Mouse (Mus musculus) forebrain, postnatal 0 days (tissue): Measurements from ENCODE around the gene Kcnk6. TPM values are rescaled to one million over a fixed set of nuclear protein-coding genes. Genes with fewer than 3 reads are reported as not detected.

Experiments
- ATAC-seq: fragments of 200-750 bp; cut with Nextera tagmentation; 2 replicates; pipeline ENCODE4 v1.8.0; 2017; ENCODE audit warnings: mild to moderate bottlenecking, moderate library complexity
- DNase-seq: peaks from one replicate; pipeline ENCODE4 v3.0.0-alpha.2; 2015
- H3K27ac ChIP-seq: fragments of 300-500 bp; sonication (generic); 2 replicates; pipeline ENCODE4 v1.5.1; 2014; ENCODE audit warnings: low read depth, mild to moderate bottlenecking, antibody characterized with exemption, low read length, moderate library complexity, mixed read lengths
- H3K27me3 ChIP-seq: fragments of 300-500 bp; sonication (generic); 2 replicates; pipeline ENCODE4 v1.6.1; 2014; ENCODE audit warnings: mild to moderate bottlenecking, low read length, mixed read lengths; ENCODE audit not compliant: insufficient read depth
- H3K36me3 ChIP-seq: fragments of 300-500 bp; sonication (generic); 2 replicates; pipeline ENCODE4 v1.6.1; 2014; ENCODE audit warnings: mild to moderate bottlenecking, moderate library complexity; ENCODE audit not compliant: insufficient read depth
- H3K4me1 ChIP-seq: fragments of 300-500 bp; sonication (generic); 2 replicates; pipeline ENCODE4 v1.6.1; 2014; ENCODE audit warnings: antibody characterized with exemption; ENCODE audit not compliant: insufficient read depth
- H3K4me2 ChIP-seq: fragments of 300-500 bp; sonication (generic); 2 replicates; pipeline ENCODE4 v1.6.1; 2014; ENCODE audit warnings: low read depth, mild to moderate bottlenecking, moderate library complexity
- H3K4me3 ChIP-seq: fragments of 300-500 bp; sonication (generic); 2 replicates; pipeline ENCODE4 v1.5.1; 2014; ENCODE audit warnings: low read depth, low read length, mixed read lengths
- H3K9ac ChIP-seq: fragments of 300-500 bp; sonication (generic); 2 replicates; pipeline ENCODE4 v1.6.1; 2014; ENCODE audit warnings: mild to moderate bottlenecking
- H3K9me3 ChIP-seq: fragments of 300-500 bp; sonication (generic); 2 replicates; pipeline ENCODE4 v1.6.1; 2016; ENCODE audit warnings: low read length
- CTCF ChIP-seq: sonication (generic); IDR thresholded peaks from 2 replicates; pipeline ENCODE4 v1.5.1; 2016; ENCODE audit warnings: antibody characterized with exemption, control low read depth, low read depth
- WGBS: fragments of 180-500 bp; shearing (Covaris S2); extraction: QIAGEN DNeasy Blood & Tissue Kit; methylation state at CpG from one replicate; pipeline ENCODE4 v1.1.7; 2014; 5-methylcytosine and 5-hydroxymethylcytosine counted together
- polyA plus RNA-seq: library from polyadenylated mRNA; unstranded; fragments of >200 nt; fragmentation: Nextera tagmentation; extraction: Ambion mirVana; gene quantifications from 2 replicates; pipeline ENCODE4 v1.2.1, GENCODE M21; 2015
- total RNA-seq: library from RNA; depleted of rRNA; stranded (reverse); fragments of >200 nt; gene quantifications from 2 replicates; pipeline ENCODE4 v1.2.3, GENCODE M21; 2014

Kcnk6 gene
- total and polyA plus RNA-seq, 2 experiments from 2014 or later, result 0.97 to 1.7 TPM

GRCm38 (mm10) chr7:29259781-29260730 lies 27.7 kb upstream of the Kcnk6 start:
- DNase-seq (no peak), ATAC-seq (peak; percentile 45)
- Histone ChIP-seq H3K4me1 (no peaks in the 10 kb centered on the region), H3K27ac (no peak overlapping the region), H3K4me3 (no peak overlapping the region), H3K27me3 (no peaks in the 10 kb centered on the region), H3K9ac (no peak overlapping the region), H3K4me2 (no peak overlapping the region), H3K36me3 (no peaks in the 10 kb centered on the region), H3K9me3 (no peaks in the 10 kb centered on the region)
- 71% methylated on average over 10 of the region's 10 CpGs for WGBS
- no peak for TF ChIP-seq CTCF

- ATAC-seq (no peak), DNase-seq (no peak)
- Histone ChIP-seq H3K36me3 (no peaks in the 10 kb centered on the region), H3K27me3 (no peaks in the 10 kb centered on the region), H3K4me3 (no peak overlapping the region), H3K4me1 (no peaks in the 10 kb centered on the region), H3K9me3 (no peaks in the 10 kb centered on the region), H3K27ac (no peak overlapping the region), H3K9ac (no peak overlapping the region), H3K4me2 (no peak overlapping the region)
- TF ChIP-seq CTCF, result no peak
- 89% methylated on average over 1 of the region's 1 CpGs for WGBS
Measured at GRCm38 (mm10) chr7:29257368-29257767, 25.1 kb upstream of the Kcnk6 start.

GRCm38 (mm10) chr7:29255875-29256274 lies 23.6 kb upstream of the Kcnk6 start:
- no peak for ATAC-seq
- no peaks in the 10 kb centered on the region for H3K9me3 ChIP-seq
- no peaks in the 10 kb centered on the region for H3K36me3 ChIP-seq
- H3K27me3 ChIP-seq, result no peaks in the 10 kb centered on the region
- H3K4me2 ChIP-seq, result no peak overlapping the region
- no peak overlapping the region for H3K4me3 ChIP-seq
- WGBS, result 82% methylated on average over 4 of the region's 4 CpGs
- no peak overlapping the region for H3K9ac ChIP-seq
- no peak overlapping the region for H3K27ac ChIP-seq
- DNase-seq, result no peak
- no peaks in the 10 kb centered on the region for H3K4me1 ChIP-seq
- no peak for TF ChIP-seq CTCF

- no peak for ATAC-seq
- Histone ChIP-seq H3K4me1 (no peaks in the 10 kb centered on the region), H3K9me3 (no peaks in the 10 kb centered on the region), H3K4me2 (no peak overlapping the region), H3K27me3 (no peaks in the 10 kb centered on the region; the same call in 1 of the 2 replicates), H3K27ac (no peak overlapping the region), H3K36me3 (no peaks in the 10 kb centered on the region), H3K9ac (no peak overlapping the region), H3K4me3 (no peak overlapping the region)
- DNase-seq, result no peak
- no peak for TF ChIP-seq CTCF
- whole genome bisulfite sequencing, result 58% methylated on average over 5 of the region's 5 CpGs
Measured at GRCm38 (mm10) chr7:29253842-29254241, 21.5 kb upstream of the Kcnk6 start.

GRCm38 (mm10) chr7:29251166-29251565 lies 18.9 kb upstream of the Kcnk6 start:
- Histone ChIP-seq H3K9me3 (no peaks in the 10 kb centered on the region), H3K27ac (no peak overlapping the region), H3K27me3 (no peaks in the 10 kb centered on the region; the same call in 1 of the 2 replicates), H3K4me1 (no peaks in the 10 kb centered on the region), H3K36me3 (peaks cover 6% of the 10 kb centered on the region; the same call in 1 of the 2 replicates), H3K4me3 (no peak overlapping the region), H3K4me2 (no peak overlapping the region), H3K9ac (no peak overlapping the region)
- ATAC-seq (no peak), DNase-seq (no peak)
- no peak for TF ChIP-seq CTCF
- WGBS, result 85% methylated on average over 3 of the region's 3 CpGs

- no peak for DNase-seq
- Histone ChIP-seq H3K9me3 (no peaks in the 10 kb centered on the region), H3K4me1 (no peaks in the 10 kb centered on the region), H3K36me3 (peaks cover 14% of the 10 kb centered on the region; the same call in 1 of the 2 replicates), H3K4me3 (no peak within 1 kb of the TSS), H3K9ac (no peak within 1 kb of the TSS), H3K27ac (no peak within 1 kb of the TSS), H3K4me2 (peak within 1 kb of the TSS; percentile 22; the same call in 1 of the 2 replicates), H3K27me3 (no peaks in the 10 kb centered on the region; the same call in 1 of the 2 replicates)
- ATAC-seq, result no peak
- 28% methylated on average over 20 of the region's 20 CpGs for WGBS
- TF ChIP-seq CTCF, result no peak
Measured at GRCm38 (mm10) chr7:29248261-29248841, 16.0 kb upstream of the Kcnk6 start, which contains the start of gene 2200002D01Rik. 2200002D01Rik (minus strand) TSS chr7:29248466.

- H3K9ac ChIP-seq, result no peak overlapping the region
- H3K27ac ChIP-seq, result no peak overlapping the region
- TF ChIP-seq CTCF, result no peak
- DNase-seq (no peak), ATAC-seq (peak; percentile 17; the same call in 1 of the 2 replicates)
- no peaks in the 10 kb centered on the region for H3K9me3 ChIP-seq
- H3K36me3 ChIP-seq, result peaks cover 14% of the 10 kb centered on the region; the same call in 1 of the 2 replicates
- H3K27me3 ChIP-seq, result no peaks in the 10 kb centered on the region; the same call in 1 of the 2 replicates
- peak overlapping the region; percentile 22; the same call in 1 of the 2 replicates for H3K4me2 ChIP-seq
- no peaks in the 10 kb centered on the region for H3K4me1 ChIP-seq
- WGBS, result 17% methylated on average over 19 of the region's 19 CpGs
- H3K4me3 ChIP-seq, result no peak overlapping the region
Measured at GRCm38 (mm10) chr7:29247706-29248105, 15.4 kb upstream of the Kcnk6 start.
